Mouse (Mus musculus): ENCODE measurements around the gene Olfr478.

- TF ChIP-seq CTCF (IDR thresholded peaks at IDR 0.05; ENCODE audit: insufficient read depth, low read depth, low read length), result no peak
- no peak for TF ChIP-seq POLR2A (IDR thresholded peaks at IDR 0.05; ENCODE audit: insufficient read depth, low read depth, low read length)
Measured at GRCm38 (mm10) chr7:108067246-108067645, 33.5 kb upstream of the Olfr478 start, which contains the start of gene Olfr480.

Data from olfactory bulb, adult 2 months (tissue).